Mouse (Mus musculus) adrenal gland, adult 10 weeks (tissue): Measurements from ENCODE around the gene Ephx4. TPM values are rescaled to one million over a fixed set of nuclear protein-coding genes. Genes with fewer than 3 reads are reported as not detected.

Experiments
- polyA plus RNA-seq: library from polyadenylated mRNA; stranded (reverse); fragments of 350-450 nt; fragmentation: Illumina TruSeq; extraction: RNeasy Lipid Tissue Mini Kit (QIAGEN cat#74804); gene quantifications from one replicate; pipeline ENCODE4 v1.2.3, GENCODE M21; 2014; ENCODE audit warnings: low read depth, low replicate concordance

The Ephx4 gene
- polyA plus RNA-seq, result 2.7 TPM

GRCm38 (mm10) chr5:107402436-107402835 lies at the start of gene Ephx4:
TSS of gene Ephx4 (plus strand) at chr5:107402736.

GRCm38 (mm10) chr5:107431249-107431648 lies 28.7 kb downstream of the Ephx4 start, which contains the start of gene Lpcat2b:
TSS of gene Lpcat2b (plus strand) at chr5:107431549.

GRCm38 (mm10) chr5:107437464-107438281 lies 35.1 kb downstream of the Ephx4 start, which contains the start of gene Btbd8:
TSS of gene Btbd8 (plus strand) at chr5:107437997.

Other genes starting within 250 kb of the Ephx4 start
- gene Tgfbr3, start 113.1 kb upstream of the Ephx4 start, polyA plus RNA-seq, result 168 TPM
- 8.0 TPM for gene Brdt, start 71.6 kb upstream of the Ephx4 start, polyA plus RNA-seq
- not detected for gene Lpcat2b, start 28.8 kb downstream of the Ephx4 start, polyA plus RNA-seq
- 12.5 TPM for gene Btbd8, start 35.3 kb downstream of the Ephx4 start, polyA plus RNA-seq
- gene Gm42669, start 104.9 kb downstream of the Ephx4 start, polyA plus RNA-seq, result not detected
- not detected for gene 1700028K03Rik, start 132.0 kb downstream of the Ephx4 start, polyA plus RNA-seq
- 31.8 TPM for gene Rpap2, start 194.6 kb downstream of the Ephx4 start, polyA plus RNA-seq
- gene Glmn, start 195.2 kb downstream of the Ephx4 start, polyA plus RNA-seq, result 33.1 TPM